Mouse (Mus musculus) thymus, postnatal 36 days (tissue): ENCODE measurements around the gene Psat1.

Experiments
- DNase-seq, 2 experiments: peaks; one replicate each; pipeline ENCODE4 v3.0.0; 2022; ENCODE audit warnings: mixed read lengths in 2 of 2

Psat1 gene

GRCm38 (mm10) chr19:15947237-15947636 is at the start of gene Psat1:
Gene Psat1 (minus strand): TSS chr19:15947337.
- DNase-seq, result no peak

DNA sequence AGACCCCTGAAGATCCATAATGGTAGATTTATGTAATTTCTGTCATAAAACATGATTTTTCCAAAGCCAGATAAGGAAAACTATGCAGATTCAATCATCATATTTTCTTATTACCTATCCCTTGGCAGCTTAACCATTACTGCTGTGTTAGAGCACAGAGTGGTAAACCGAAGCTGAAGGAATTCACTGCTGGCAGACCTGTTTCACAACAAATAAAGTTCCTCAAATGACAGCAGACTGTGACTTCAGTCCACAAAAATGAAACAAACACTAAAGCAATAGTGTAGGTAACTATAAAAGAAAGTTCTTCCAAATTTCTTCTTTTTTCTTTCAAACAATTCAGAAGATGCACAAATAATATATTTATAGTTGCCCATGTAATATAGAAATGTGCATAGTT is 43.0 kb upstream of the Psat1 start:
- no peak for DNase-seq

DNA sequence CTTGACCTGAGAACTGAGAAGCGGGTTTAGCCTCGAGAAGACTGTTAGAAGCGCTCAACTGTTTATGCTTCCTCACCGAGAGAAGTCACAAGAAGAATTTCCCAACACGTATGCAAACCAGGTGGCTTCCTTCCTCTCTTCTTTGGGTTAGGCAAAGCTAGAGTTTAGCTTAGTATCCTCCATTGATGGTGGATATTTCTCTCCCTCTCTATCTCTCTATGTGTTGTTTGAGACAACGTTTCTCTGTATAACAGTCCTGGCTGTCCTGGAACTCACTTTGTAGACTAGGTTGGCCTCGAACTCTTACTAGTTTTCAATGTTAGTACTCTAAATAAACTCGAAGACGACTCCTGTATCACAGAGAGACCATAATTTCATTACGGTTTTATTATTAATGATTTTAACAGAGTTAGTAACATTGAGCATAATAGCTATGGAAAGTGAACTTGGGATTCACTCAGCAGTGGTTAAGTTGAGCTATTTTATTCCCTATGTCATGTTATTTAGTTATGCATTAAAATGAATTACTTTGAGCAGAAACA is 38.1 kb upstream of the Psat1 start:
- no peak for DNase-seq

- DNase-seq, result peak; percentile 90 to 92
Observed at GRCm38 (mm10) chr19:15984449-15985171, 37.5 kb upstream of the Psat1 start, which contains the start of gene Cep78. Gene Cep78 (minus strand): TSS chr19:15984989.

DNA sequence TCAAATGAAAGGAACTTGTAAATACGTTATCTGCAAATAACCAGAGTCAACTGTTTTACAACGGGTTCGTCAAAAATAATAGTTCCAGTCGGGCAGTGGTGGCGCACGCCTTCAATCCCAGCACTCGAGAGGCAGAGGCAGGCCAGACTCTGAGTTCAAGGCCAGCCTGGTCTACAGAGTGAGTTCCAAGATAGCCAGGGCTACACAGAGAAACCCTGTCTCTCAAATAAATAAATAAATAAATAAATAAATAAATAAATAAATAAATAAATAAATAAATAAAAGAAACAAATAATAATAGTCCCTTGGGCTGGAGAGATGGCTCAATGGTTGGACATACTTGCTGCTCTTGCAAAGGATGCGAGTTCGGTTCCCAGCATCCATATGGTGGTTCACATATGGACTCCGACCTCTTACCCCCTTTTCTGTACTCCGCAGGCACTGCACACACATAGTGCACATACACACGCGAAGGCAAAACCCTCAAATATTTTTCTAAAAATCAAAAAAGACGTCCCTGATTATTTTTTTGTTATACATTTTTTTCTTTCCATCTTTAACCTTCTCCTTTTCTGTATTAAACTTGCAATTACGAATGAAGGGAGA is 36.7 kb upstream of the Psat1 start:
- no peak for DNase-seq

DNA sequence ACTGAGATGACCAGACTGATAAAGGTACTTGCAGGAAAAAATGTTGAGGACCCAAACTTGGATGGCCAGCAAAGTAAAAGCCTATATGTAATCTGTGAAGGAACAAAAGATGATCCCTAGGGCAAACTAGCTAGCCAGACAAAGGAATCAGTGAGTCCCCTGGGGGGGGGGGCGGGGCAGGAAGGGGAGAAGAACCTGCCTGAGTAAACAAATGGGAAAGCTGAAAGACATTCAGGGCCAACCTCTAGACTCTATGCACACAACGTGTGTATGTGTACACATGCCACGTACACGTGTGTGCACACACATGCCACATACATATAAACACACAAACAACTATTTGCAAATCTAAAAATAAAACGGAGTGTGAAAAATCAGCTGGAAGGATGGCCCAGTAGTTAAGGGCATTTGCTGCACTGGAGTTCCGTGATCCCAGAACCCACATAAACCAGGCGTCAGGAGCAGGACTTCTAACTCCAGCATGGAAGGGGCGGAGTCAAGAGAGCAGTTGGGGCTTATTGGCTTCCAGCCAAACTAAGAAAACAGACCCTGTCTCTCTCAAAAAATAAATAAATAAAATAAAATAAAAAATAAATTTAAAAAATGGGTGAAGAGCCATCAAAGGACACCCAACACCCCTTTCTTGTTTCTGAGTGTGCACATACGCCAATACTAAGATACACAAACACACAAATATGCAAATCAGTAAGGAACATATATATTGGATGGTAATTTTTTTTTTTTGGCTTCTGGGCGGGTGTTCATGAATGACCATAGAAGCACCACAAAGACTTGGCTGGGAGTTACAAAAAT is 36.0 kb upstream of the Psat1 start:
- DNase-seq, result no peak

GRCm38 (mm10) chr19:15981861-15982260 is 34.7 kb upstream of the Psat1 start:
- peak; percentile 50 to 57 for DNase-seq

DNA sequence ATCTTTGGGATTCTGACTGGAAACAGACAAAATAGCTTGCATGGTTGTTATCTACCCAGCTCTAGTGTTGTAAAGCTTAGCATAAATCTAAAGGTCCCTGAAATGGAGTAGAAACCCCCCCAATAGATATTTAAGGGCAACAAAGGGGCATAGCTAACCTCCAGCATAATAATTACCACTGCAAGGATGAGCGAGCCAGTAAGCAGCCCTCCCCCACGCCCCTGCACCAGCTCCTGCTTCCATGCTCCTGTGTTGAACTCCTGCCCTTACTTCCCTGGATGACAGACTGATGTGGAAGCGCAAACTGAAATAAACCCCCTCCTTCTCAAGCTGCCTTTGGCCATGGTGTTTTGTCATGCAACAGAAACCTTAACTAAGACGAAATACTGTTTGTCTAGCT is 26.2 kb upstream of the Psat1 start:
- no peak for DNase-seq

DNA sequence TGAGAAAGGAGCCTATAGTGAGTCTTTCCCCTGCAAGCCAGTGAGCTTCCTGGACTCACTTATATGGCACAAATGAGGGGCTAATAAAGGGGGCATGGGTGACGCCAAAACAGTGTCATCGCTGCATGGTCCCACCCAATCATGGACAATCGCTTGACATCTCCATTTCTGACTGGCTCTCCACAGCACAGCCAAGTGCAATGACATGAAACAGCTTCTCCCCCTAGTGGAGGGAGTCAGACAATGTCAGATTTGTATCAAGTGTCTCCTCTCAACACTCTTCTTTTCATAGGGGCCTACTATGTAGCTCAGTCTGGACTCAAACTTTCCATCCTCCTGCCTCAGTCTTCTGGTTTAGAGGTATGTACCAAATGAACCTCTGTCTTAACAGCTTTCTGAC is 17.9 kb upstream of the Psat1 start:
- DNase-seq, result peak in 1 of 2 experiments; percentile 9

GRCm38 (mm10) chr19:15964533-15964932 is 17.4 kb upstream of the Psat1 start:
- no peak for DNase-seq

DNA sequence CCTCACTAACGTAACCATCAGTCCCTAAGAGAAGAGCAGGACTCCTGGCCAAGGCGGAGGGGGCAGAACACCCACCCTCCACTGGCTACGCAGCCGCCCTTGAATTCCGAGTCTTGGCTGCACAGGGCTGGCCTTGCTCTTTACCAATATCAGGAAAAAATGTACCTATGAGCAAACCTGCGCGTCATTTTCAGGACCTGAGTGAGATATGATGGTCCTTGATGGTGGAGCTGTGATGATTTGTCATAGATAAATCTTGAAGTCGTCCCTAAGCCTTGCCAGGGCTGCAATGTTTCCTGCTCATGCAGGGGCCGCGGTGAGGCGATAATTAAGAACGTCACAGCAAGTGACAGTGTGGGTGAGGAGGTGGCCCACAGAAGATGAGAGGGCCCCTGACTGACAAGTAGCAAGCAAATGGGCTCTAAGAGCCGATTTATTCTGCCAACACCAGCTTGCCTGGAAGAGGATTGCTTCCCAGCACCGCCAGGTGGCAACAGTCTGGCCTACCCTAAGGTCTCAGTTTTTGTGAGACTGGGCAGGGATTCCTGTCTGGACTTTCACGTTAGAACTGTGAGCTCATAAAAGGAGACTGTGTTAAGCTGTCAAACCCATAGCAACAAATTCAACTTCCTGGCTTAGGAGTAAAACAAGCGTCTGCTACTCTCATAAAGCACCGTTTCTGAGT is 16.0 kb upstream of the Psat1 start:
- no peak for DNase-seq

DNA sequence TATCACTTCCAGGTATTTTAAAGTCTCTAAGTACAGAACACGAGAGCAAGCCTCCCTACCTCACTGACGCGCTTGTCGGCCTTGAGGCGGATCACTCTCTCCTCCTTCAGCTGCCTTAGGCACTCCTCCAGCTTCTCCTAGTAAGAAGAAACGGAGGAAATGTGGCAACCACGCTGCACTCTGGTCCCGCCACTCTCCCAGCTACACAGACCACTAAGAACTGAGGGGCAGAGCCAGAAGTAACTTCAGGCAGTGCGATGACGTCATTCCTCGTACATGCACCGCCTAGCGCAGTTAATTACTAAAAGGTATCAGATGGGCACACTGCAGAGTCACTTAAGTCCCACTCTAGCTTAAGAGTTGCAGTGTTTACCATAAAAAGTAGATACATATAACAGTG is 15.2 kb upstream of the Psat1 start:
- DNase-seq, result no peak

GRCm38 (mm10) chr19:15950225-15950624 is 3.1 kb upstream of the Psat1 start:
- no peak for DNase-seq

GRCm38 (mm10) chr19:15948867-15949266 is 1.7 kb upstream of the Psat1 start:
- no peak for DNase-seq

DNA sequence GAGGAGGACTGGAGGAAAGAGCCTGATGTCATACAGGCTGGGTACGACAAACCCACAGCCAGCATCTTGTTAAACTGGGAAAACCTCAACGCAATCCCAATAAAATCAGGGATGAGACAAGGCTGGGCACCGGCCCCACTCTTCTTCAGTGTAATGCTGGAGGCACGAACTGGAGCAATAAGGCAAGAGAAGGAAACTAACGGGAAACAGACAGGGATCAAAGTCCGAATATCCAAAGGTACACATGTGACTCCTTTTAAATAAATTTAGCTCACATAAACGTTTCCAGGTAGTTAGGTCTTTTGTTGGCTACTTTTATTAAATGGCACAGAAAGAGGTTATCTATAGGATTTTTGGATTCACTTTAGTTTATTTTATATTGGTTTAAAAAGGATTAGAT is 1.3 kb upstream of the Psat1 start:
- DNase-seq, result no peak

- DNase-seq, result no peak
Observed at GRCm38 (mm10) chr19:15946663-15947062, 474 bp downstream of the Psat1 start.

DNA sequence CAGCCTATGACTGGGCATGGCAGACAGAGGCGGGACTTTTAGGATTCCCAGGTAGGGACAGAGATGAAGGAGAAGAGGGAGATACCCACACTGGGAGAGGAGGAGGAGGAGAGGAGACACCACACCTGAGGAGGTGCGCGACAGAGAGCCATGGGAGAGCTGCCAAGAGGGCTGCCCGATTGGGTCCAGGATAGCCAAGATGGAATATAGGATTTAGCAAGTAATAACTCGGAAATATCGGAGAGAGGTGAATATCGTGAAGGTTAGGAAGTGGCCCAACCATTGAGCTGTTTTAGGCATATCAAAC is 4.1 kb downstream of the Psat1 start:
- no peak for DNase-seq

DNA sequence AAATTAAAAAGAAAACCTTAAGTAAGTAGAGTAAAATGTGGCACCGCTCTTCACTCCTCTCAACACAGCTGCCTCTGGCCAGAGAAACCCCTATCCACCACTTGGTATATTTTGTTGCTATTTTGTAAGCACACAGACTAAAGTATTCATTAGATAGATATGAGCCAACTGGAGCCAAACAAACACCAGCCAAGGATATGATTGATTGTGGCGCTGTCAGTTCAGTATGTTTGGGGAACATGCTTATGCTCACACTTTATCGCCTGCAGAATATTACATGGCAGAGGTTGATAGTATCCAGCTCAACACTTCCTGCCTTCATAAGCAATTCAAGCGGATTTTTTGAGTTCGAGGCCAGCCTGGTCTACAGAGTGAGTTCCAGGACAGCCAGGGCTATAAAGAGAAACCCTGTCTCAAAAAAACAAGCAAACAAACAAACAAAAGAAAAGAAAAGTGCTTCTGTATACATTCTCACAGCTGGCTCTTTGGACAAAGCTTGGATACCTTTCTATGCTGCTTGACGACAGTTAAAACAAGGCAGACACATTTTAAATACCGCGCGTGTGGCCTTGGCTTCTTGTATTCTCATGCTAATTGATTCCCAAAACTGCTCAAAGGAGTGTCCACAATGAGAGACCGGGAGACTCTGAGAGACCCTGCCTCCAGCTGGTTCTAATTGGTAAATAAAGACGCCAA is 4.6 kb downstream of the Psat1 start:
- DNase-seq, result no peak

- DNase-seq, result no peak
Observed at GRCm38 (mm10) chr19:15941399-15941798, 5.7 kb downstream of the Psat1 start.

- no peak for DNase-seq
Observed at GRCm38 (mm10) chr19:15925719-15926045, 21.5 kb downstream of the Psat1 start.

DNA sequence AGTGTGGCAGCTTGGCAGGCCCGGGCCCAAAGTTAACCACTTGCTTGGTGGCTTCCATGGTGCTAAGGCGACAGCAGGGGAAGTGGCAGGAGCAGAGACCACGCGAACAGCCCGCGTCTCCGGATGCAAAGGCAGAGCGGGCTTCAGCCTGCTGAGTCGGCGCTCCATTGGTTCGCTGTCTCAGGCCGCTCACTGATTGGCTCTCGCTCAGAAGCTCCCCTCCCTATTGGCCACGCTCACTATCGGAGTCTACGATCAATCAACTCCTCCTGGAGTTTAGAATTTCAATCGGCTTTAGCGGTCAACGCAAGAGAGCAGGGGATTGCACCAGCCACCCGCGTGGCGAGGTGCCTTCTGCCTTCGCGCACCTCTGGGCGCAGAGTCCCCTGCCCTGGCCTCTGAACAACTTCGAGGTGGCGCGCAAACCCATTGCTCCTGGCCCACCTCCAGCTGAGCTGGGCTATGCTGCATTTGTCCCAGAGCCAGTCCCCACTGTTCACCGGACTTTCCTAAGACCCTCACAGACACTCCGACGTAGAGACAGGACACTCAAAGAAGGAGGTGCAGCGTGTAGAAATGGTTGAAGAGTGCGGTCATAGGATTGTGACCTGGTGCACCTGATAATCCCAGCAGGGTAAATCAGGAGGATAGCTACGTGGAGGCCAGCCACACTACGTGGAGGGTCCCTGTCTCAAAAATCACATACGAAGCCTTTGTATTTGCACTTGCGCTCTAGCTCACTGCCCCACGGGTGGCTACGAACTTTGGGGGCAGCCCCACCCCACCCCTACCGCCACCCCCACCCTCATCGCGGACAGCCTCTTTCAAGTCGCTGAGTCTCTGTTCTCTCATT is 22.0 kb downstream of the Psat1 start:
- DNase-seq, result peak; percentile 82 to 85
